Mouse (Mus musculus) G1E (cell line): ENCODE data around the gene Rsph6a.

Experiments used
- CTCF ChIP-seq: IDR thresholded peaks from 2 replicates; pipeline ENCODE4 v1.5.1; 2012; ENCODE audit warnings: low read depth, low read length, inconsistent platforms, mixed read lengths
- GATA1 ChIP-seq: IDR thresholded peaks from 2 replicates; pipeline ENCODE4 v1.6.1; 2012; ENCODE audit warnings: borderline replicate concordance, low read length, inconsistent platforms, mixed read lengths
- GATA2 ChIP-seq: IDR thresholded peaks from 2 replicates; pipeline ENCODE4 v1.6.1; 2012; ENCODE audit warnings: low read depth, low read length, inconsistent platforms, borderline replicate concordance
- POLR2AphosphoS5 ChIP-seq: IDR thresholded peaks from 2 replicates; pipeline ENCODE4 v1.6.1; 2012; ENCODE audit warnings: low read depth, low read length, inconsistent platforms; ENCODE audit not compliant: insufficient replicate concordance
- TAL1 ChIP-seq: conservative IDR thresholded peaks from 2 replicates; pipeline ENCODE4 v1.6.1; 2012; ENCODE audit warnings: low read depth, low read length, inconsistent platforms, mixed read lengths

- TF ChIP-seq CTCF (no peak), GATA1 (no peak), TAL1 (no peak), GATA2 (no peak), POLR2AphosphoS5 (no peak)
These were observed 5.2 kb upstream of the Rsph6a start for GRCm38 (mm10) chr7:19049252-19049651.
